Mouse (Mus musculus): ENCODE measurements at regions not wholly inside any gene's neighbourhood (a gene's known extent, or its start where the extent isn't known, plus 50 kb on each side); places are given as distances from the start of the nearest gene placed in this dataset.

- Histone ChIP-seq H3K9me3 (replicated peaks; ENCODE audit: insufficient read depth, low read length) (no peaks in the 10 kb centered on the region), H3K4me3 (ENCODE audit: control insufficient read depth in 1 of 2, insufficient read depth in 1 of 2, low read depth in 2 of 2, low read length in 2 of 2) (peak overlapping the region; percentile 25 to 79), H3K9ac (ENCODE audit: control insufficient read depth, low read depth, low read length, poor library complexity, severe bottlenecking) (no peak overlapping the region), H3K27me3 (ENCODE audit: control insufficient read depth in 1 of 2, insufficient read depth in 2 of 2, low read length in 2 of 2) (no peaks in the 10 kb centered on the region), H3K27ac (ENCODE audit: control insufficient read depth, low read depth, low read length) (no peak overlapping the region), H3K79me2 (ENCODE audit: control insufficient read depth, insufficient read depth, low read length, poor library complexity) (no peaks in the 10 kb centered on the region), H3K4me1 (ENCODE audit: control insufficient read depth in 1 of 2, insufficient read depth in 2 of 2, low read length in 2 of 2) (peaks cover 2 to 11% of the 10 kb centered on the region in 2 experiments; a peak in 3 of 4 replicates), H3K36me3 (ENCODE audit: control insufficient read depth in 1 of 2, insufficient read depth in 2 of 2, low read length in 2 of 2) (0 out of 4 replicates have a peak, but pooled peaks cover 0 to 2% of the 10 kb centered on the region in 2 experiments)
- DNase-seq (ENCODE audit: low read depth, low spot score) = peak; percentile 77
- TF ChIP-seq EP300 (IDR thresholded peaks at IDR 0.05; ENCODE audit: low read depth in 1 of 2, low read length in 2 of 2) (no peak), E2F4 (IDR thresholded peaks at IDR 0.05; ENCODE audit: borderline replicate concordance, low read depth, low read length) (no peak), BHLHE40 (IDR thresholded peaks at IDR 0.05; ENCODE audit: borderline replicate concordance, low read depth, low read length) (no peak), POLR2AphosphoS5 (IDR thresholded peaks at IDR 0.05; ENCODE audit: borderline replicate concordance, low read depth, low read length) (no peak), MAZ (IDR thresholded peaks at IDR 0.05; ENCODE audit: low read depth, low read length) (no peak), TAL1 (IDR thresholded peaks at IDR 0.05; ENCODE audit: low read length) (no peak), RCOR1 (IDR thresholded peaks at IDR 0.05; ENCODE audit: low read depth, low read length) (no peak), ELF1 (IDR thresholded peaks at IDR 0.05; ENCODE audit: low read depth, low read length) (no peak)
Measured at GRCm38 (mm10) chr7:29575606-29576005, 57.2 kb upstream of the Sipa1l3 start.
